Mouse (Mus musculus): ENCODE data around the gene Iqsec3.

DNA sequence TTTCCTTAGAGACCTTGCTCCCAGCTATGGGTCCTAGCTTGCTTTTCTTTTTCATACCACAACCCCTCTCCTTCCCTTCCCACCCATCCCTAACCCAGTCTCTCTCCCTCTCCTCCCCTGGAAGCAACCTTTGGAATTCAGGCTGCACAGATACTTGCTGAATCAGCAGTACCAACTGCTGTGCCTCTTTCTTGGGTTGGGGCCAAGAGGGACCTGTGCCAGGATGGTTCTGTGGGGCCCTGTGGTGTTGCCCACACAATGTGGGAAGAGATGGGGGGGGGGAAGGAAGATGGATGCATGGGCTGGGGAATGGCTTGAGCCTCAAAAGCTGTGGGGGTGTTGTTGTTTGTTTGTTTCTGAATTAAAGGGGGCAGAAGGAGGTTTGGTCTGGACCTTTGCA, 5.2 kb downstream of the Iqsec3 start:
- TF ChIP-seq GATA1 (IDR thresholded peaks at IDR 0.05; ENCODE audit: borderline replicate concordance, low read length) (no peak), FLI1 (IDR thresholded peaks at IDR 0.05; ENCODE audit: low read length) (no peak)
